Mouse (Mus musculus): ENCODE data around the gene Ehd2. TPM values are rescaled to one million over a fixed set of nuclear protein-coding genes. Genes with fewer than 3 reads are reported as not detected.

Gene Ehd2
- polyA plus RNA-seq, 1 experiment from 2014 or later = 10.1 TPM

DNA sequence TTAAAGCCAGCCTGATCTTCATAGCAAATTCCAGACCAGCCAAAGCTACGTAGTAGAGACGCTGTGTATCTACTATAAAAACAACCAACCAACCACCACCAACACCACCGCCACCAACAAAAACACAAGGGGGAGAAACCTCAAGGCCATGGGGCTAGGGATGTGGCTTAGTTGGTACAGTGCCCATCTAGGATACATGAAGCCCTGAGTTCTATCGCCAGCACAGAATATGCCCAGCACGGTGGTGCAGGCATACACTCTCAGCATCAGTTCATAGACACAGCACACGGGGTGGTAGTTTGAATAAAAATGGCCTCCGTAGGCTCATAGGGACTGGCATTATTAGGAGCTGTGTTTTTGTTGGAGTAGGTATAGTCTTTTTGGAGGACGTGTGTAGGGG, 955 bp upstream of the Ehd2 start:
- WGBS = 89% methylated on average over 8 of the region's 8 CpGs
- no peak overlapping the region for H3K27ac ChIP-seq
- H3K27me3 ChIP-seq (ENCODE audit: poor library complexity, severe bottlenecking) = peaks cover 7% of the 10 kb centered on the region; the same call in 1 of the 2 replicates
- no peaks in the 10 kb centered on the region; the same call in 1 of the 2 replicates for H3K9me3 ChIP-seq
- no peak for DNase-seq (ENCODE audit: extremely low spot score, low spot score)
- peaks cover 9% of the 10 kb centered on the region for H3K4me1 ChIP-seq
- no peak overlapping the region for H3K4me3 ChIP-seq
- H3K36me3 ChIP-seq (replicated peaks) = peaks cover 36% of the 10 kb centered on the region

DNA sequence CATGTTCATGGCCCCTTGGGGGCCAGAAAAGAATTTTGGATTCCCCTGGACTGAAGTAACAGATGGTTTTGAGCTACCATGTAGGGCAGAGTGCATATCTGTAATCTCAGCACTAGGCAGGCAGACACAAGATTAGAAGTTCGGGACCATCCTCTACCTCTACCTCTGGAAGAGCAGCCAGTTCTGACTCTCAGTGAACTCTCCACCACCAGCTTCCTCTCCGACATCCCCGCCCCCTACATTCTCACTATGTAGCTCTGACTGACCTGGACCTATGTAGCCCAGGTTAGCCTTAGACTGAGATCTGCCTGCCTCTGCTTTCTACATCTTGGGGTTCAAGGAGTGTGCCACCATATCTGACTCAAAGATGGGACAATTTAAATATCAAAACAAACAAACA, 878 bp downstream of the Ehd2 start:
- Histone ChIP-seq H3K9me3 (no peaks in the 10 kb centered on the region), H3K27ac (no peak overlapping the region), H3K27me3 (ENCODE audit: poor library complexity, severe bottlenecking) (peaks cover 7% of the 10 kb centered on the region; the same call in 1 of the 2 replicates), H3K36me3 (replicated peaks) (peaks cover 18% of the 10 kb centered on the region), H3K4me1 (peaks cover 24% of the 10 kb centered on the region), H3K4me3 (peak overlapping the region; percentile 54; the same call in 1 of the 2 replicates)
- DNase-seq (ENCODE audit: extremely low spot score, low spot score) = no peak
- WGBS = 80% methylated on average over 3 of the region's 3 CpGs

DNA sequence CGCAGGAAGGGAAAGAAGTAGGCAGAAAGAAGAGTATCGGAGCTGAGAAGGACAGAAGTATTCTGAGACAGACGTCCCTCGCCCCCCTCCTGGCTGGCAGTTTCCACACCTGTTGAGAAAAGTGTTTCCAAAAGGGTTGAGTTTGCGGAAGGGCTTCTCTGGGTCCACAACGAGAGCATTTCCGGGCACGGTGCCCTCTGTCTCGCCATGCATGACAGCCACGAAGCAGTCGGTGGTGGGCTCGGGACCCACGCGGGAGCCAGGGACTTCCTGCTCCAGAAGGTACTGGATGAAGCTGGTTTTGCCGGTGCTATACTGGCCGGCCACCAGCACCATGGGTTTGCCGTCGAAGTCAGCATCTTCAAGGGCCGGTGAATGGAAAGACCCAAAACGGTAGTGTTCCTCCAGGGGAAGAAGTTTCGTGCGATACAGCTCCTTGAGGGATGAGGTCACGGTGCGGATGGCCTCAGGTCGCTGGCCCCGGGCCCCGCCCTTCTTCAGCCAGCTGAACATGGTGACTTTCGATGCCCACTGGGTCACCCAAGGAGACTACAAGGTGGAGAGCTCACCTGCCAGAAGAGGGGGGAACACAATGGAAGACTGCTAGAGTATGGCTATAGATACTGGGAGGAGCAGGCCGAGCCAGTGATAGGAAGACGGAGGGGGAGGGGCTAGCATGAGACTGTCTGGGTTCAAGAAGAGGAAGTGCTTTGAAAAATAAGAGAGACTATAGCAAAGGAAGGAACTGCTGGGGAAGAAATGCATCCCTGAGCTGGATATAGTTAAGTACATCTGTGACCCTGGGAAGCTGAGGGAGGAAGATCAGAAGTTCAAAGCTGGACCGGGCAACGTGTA, 3.3 kb downstream of the Ehd2 start:
- Histone ChIP-seq H3K27ac (no peak overlapping the region), H3K4me1 (peaks cover 35% of the 10 kb centered on the region), H3K4me3 (no peak overlapping the region), H3K36me3 (replicated peaks) (no peaks in the 10 kb centered on the region), H3K9me3 (no peaks in the 10 kb centered on the region), H3K27me3 (ENCODE audit: poor library complexity, severe bottlenecking) (peaks cover 7% of the 10 kb centered on the region; the same call in 1 of the 2 replicates)
- DNase-seq (ENCODE audit: extremely low spot score, low spot score) = no peak
- WGBS = 88% methylated on average over 32 of the region's 32 CpGs

DNA sequence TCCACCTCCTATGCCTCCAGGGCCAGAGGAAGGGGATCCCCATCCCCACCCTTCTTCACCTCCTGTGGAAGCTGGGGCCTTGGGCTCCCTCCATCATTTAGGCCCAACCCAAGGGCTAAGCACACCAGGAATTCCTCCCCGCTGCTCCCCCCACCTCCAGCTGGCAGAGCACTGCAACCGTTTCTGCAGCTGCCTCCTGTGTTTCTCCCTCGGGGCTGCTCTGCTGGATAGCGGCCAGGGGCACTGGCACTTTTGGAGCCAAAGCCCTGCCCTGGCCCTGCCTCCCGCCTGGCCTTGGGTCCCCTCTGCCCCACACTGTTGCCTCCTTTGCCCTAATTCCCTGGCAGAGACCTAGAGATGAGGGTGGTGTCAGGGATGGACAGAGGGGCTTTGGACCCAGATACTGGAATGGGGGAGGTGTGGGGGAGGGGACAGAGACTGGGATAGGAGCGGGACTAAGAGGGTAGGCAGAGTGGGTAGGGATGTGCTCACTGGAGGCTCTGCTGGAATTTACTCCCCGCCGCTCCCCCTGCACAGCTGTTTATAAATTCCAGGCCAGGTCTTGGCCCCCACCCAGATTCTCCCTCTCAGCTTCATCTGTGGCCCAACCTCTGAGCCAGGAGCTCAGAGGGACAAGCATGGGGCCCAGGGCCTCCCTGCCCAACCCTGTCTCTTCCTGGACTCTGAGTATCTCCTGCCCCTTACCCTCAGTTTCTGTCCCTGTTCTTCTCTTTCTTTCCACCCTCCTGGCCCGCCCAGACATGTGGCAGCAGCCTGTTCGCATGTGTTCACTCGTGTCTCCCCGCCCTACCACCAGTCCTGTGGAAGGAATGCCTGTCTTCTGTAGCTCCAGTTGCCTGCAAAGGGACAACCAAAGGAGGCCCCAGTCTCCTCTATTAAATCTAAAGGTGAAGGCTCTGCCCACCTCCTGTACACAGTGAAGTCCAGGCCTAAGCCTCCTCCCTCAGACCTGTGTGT, 4.8 kb downstream of the Ehd2 start:
- WGBS = 38% methylated on average over 12 of the region's 12 CpGs
- peaks cover 7% of the 10 kb centered on the region; the same call in 1 of the 2 replicates for H3K27me3 ChIP-seq (ENCODE audit: poor library complexity, severe bottlenecking)
- H3K4me3 ChIP-seq = peak overlapping the region; percentile 12; the same call in 1 of the 2 replicates
- peaks cover under 1% of the 10 kb centered on the region for H3K36me3 ChIP-seq (replicated peaks)
- peak overlapping the region; percentile 70 for H3K27ac ChIP-seq
- DNase-seq (ENCODE audit: extremely low spot score, low spot score) = no peak
- peaks cover 34% of the 10 kb centered on the region for H3K4me1 ChIP-seq
- no peaks in the 10 kb centered on the region for H3K9me3 ChIP-seq

DNA sequence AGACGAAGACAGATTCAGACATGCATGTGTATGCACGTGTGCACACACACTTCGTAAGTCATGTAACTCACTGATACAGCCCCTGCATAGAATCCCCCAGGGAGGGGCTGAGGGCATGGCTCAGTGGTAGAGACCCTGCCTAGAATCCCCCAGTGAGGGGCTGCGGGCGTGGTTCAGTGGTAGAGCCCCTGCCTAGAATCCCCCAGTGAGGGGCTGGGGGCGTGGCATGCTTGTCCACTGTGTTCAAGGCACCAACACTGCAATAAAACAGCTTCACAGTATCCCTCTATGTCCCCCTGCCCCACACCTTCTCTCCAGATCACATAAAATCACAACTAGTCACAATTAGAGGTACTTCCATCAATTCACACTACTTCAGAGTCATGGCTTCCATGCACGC, 5.6 kb downstream of the Ehd2 start:
- no peak overlapping the region for H3K27ac ChIP-seq
- 88% methylated on average over 7 of the region's 7 CpGs for WGBS
- H3K27me3 ChIP-seq (ENCODE audit: poor library complexity, severe bottlenecking) = peaks cover 3% of the 10 kb centered on the region; the same call in 1 of the 2 replicates
- peaks cover 26% of the 10 kb centered on the region for H3K4me1 ChIP-seq
- no peak for DNase-seq (ENCODE audit: extremely low spot score, low spot score)
- 0 out of 2 replicates have a peak, but pooled peaks cover under 1% of the 10 kb centered on the region for H3K9me3 ChIP-seq
- no peak overlapping the region for H3K4me3 ChIP-seq
- peaks cover 8% of the 10 kb centered on the region for H3K36me3 ChIP-seq (replicated peaks)

DNA sequence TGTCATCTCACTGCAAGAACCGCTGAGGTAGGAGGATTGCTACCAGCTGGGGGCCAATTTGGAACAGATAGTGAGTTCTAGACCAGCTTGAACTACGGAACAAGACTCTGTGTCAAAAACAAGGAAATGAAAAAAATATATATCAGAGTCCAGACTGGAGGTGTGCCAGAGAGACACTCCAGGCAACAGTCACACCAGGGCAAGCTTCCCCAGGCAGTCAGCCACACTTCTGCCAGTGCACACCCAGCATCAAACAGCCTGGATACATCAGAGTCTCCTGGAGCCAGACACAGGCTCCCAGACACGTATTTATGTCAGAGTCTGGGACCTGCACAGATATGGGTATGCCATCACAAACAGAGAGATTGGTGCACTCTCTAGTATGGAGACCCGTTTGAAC, 6.1 kb downstream of the Ehd2 start:
- H3K9me3 ChIP-seq = 0 out of 2 replicates have a peak, but pooled peaks cover 3% of the 10 kb centered on the region
- peaks cover 3% of the 10 kb centered on the region; the same call in 1 of the 2 replicates for H3K27me3 ChIP-seq (ENCODE audit: poor library complexity, severe bottlenecking)
- no peak overlapping the region for H3K4me3 ChIP-seq
- WGBS = 61% methylated on average over 4 of the region's 4 CpGs
- H3K36me3 ChIP-seq (replicated peaks) = peaks cover 14% of the 10 kb centered on the region
- H3K4me1 ChIP-seq = peaks cover 26% of the 10 kb centered on the region
- no peak overlapping the region for H3K27ac ChIP-seq
- DNase-seq (ENCODE audit: extremely low spot score, low spot score) = no peak

DNA sequence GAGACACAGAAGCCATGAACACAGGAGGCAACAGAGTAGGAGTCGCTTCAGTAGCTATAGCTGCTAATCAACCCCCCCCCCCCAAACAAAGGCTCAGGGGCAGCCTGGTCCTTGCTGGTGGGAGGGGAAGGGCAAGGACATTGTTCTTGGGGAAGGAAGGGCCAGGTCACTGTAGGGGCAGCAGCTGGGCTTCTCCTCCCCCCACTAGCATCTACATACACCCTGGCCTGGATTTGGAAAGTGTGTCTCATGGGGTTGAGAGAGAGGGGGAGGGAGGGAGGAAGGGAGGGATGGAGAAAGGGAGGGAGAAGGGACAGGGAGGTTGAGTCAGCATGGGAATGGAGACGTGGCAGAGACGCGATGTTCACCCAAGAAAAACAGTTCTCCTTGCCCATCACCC, 6.7 kb downstream of the Ehd2 start:
- 36% methylated on average over 4 of the region's 4 CpGs for WGBS
- Histone ChIP-seq H3K27me3 (ENCODE audit: poor library complexity, severe bottlenecking) (peaks cover 8% of the 10 kb centered on the region), H3K36me3 (replicated peaks) (peaks cover 14% of the 10 kb centered on the region), H3K4me1 (peaks cover 31% of the 10 kb centered on the region), H3K27ac (no peak overlapping the region), H3K4me3 (no peak overlapping the region), H3K9me3 (0 out of 2 replicates have a peak, but pooled peaks cover 3% of the 10 kb centered on the region)
- no peak for DNase-seq (ENCODE audit: extremely low spot score, low spot score)

DNA sequence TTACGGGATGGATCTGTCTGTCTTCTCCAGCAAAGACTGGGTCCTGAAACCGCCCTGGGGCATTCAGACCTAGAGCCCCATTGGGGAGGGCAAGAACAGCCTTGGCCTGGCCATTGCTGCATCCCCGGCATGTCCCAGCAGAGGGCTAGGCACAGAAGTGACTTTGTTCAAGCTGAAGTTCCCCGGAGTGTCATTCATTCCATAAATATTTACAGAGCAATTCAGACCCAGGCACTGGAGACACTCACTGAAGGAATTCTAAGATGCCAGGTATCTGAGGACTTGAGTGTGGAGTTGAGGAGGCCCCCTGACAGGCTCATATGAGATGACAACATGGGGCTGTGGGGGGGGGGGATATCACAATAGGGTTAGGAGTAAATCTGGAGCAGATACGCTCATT, 11.2 kb downstream of the Ehd2 start:
- WGBS = 78% methylated on average over 5 of the region's 5 CpGs
- H3K9me3 ChIP-seq = 0 out of 2 replicates have a peak, but pooled peaks cover 3% of the 10 kb centered on the region

DNA sequence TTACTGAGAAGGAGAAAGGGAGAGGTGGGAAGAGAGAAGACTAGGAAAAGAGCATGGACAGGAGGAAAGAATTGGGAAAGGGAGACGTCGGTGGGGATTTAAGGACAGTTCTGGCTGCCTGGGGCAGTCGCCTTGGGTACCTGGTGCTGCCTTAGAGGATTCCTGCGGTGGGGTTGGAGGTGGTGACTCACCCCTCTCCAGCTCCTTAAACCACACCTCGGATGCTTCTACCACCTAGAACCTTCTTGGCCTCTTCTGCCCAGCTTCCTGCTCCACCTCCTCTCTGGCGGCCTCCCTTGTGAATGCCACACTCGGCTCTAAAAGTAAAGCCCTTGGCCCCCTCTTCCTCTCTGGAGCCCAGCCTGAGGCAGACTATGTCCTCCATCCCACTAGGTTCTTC, 11.9 kb downstream of the Ehd2 start:
- peak overlapping the region; percentile 74; the same call in 1 of the 2 replicates for H3K27ac ChIP-seq
- peaks cover 18% of the 10 kb centered on the region for H3K36me3 ChIP-seq (replicated peaks)
- H3K27me3 ChIP-seq (ENCODE audit: poor library complexity, severe bottlenecking) = peaks cover 16% of the 10 kb centered on the region
- 21% methylated on average over 7 of the region's 7 CpGs for WGBS
- peak overlapping the region; percentile 49 for H3K4me3 ChIP-seq
- 0 out of 2 replicates have a peak, but pooled peaks cover 3% of the 10 kb centered on the region for H3K9me3 ChIP-seq
- no peak for DNase-seq (ENCODE audit: extremely low spot score, low spot score)
- peaks cover 20% of the 10 kb centered on the region for H3K4me1 ChIP-seq

More for the DNA sequence above, 11.2 kb downstream of the Ehd2 start:
- no peak overlapping the region for H3K27ac ChIP-seq
- peaks cover 16% of the 10 kb centered on the region for H3K27me3 ChIP-seq (ENCODE audit: poor library complexity, severe bottlenecking)
- no peak overlapping the region for H3K4me3 ChIP-seq
- H3K4me1 ChIP-seq = peaks cover 26% of the 10 kb centered on the region
- H3K36me3 ChIP-seq (replicated peaks) = peaks cover 18% of the 10 kb centered on the region
- no peak for DNase-seq (ENCODE audit: extremely low spot score, low spot score)

DNA sequence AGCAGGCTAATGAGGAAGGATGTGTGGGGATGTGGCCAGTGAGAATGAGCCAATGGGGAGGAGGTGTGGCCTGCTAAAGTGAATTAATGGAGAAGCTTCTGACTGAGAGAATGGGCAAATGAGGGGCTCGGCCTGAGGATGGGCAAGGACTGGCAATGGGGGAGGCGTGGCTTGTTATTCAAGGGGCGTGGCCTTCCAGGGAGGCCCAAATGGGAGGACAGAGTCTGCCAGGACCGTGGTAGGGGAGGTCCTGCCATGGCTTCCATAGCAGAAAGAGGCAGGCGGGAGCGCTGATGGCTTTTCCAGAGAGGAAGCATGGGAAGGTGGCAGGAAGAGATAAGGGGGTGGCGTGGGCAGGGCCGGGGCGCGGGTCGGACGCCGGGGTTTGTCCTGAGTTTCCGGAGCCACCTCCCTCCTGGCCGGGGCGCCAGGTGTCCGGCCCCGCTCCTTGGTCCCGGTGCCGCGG, 12.4 kb downstream of the Ehd2 start:
- peak; percentile 52 for DNase-seq (ENCODE audit: extremely low spot score, low spot score)
- H3K27ac ChIP-seq = peak overlapping the region; percentile 74; the same call in 1 of the 2 replicates
- peak overlapping the region; percentile 49 for H3K4me3 ChIP-seq
- 0 out of 2 replicates have a peak, but pooled peaks cover 3% of the 10 kb centered on the region for H3K9me3 ChIP-seq
- peaks cover 18% of the 10 kb centered on the region for H3K4me1 ChIP-seq
- WGBS = 4% methylated on average over 21 of the region's 21 CpGs
- peaks cover 16% of the 10 kb centered on the region for H3K27me3 ChIP-seq (ENCODE audit: poor library complexity, severe bottlenecking)
- peaks cover 18% of the 10 kb centered on the region for H3K36me3 ChIP-seq (replicated peaks)

DNA sequence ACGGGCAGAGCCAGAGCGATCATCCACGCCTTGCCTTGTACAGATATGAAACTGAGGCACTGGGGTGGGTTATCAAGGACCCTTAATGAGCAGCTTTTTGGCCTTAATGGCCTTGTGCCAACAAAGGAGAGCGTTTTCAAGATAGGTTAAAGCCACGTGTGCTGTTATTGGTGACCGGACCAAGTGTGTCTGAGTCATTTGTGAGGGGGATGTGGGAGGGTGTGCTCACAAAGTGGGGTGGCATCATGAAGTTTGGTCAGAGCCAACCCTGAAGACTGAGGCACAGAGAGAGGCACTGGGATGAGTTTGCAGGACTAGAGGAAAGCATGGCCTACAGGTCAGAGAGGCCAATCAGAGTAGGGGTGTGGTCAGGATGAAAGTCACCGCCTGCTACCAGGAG, 12.9 kb downstream of the Ehd2 start:
- no peak for DNase-seq (ENCODE audit: extremely low spot score, low spot score)
- Histone ChIP-seq H3K27me3 (ENCODE audit: poor library complexity, severe bottlenecking) (peaks cover 16% of the 10 kb centered on the region), H3K27ac (no peak overlapping the region), H3K36me3 (replicated peaks) (peaks cover 18% of the 10 kb centered on the region), H3K9me3 (0 out of 2 replicates have a peak, but pooled peaks cover 3% of the 10 kb centered on the region), H3K4me3 (no peak overlapping the region), H3K4me1 (peaks cover 18% of the 10 kb centered on the region)
- 89% methylated on average over 7 of the region's 7 CpGs for WGBS
